Mouse (Mus musculus) left cerebral cortex, adult 8-10 months (tissue): ENCODE results near the gene Klhl9. TPM values are rescaled to one million over a fixed set of nuclear protein-coding genes. Genes with fewer than 3 reads are reported as not detected.
A peak's percentile ranks its signal among the peaks of the same experiment; 100 is the strongest.

Source experiments
- DNase-seq, 2 experiments: peaks; one replicate each; pipeline ENCODE4 v3.0.0; 2022; ENCODE audit warnings: low spot score in 2 of 2
- total RNA-seq, 4 experiments: library from RNA; stranded (reverse); gene quantifications; 2 replicates each; pipeline ENCODE4 v1.2.4; 2022

Gene Klhl9
- total RNA-seq, 4 experiments from 2014 or later: 91.7 to 103 (median 95.7) TPM

DNA sequence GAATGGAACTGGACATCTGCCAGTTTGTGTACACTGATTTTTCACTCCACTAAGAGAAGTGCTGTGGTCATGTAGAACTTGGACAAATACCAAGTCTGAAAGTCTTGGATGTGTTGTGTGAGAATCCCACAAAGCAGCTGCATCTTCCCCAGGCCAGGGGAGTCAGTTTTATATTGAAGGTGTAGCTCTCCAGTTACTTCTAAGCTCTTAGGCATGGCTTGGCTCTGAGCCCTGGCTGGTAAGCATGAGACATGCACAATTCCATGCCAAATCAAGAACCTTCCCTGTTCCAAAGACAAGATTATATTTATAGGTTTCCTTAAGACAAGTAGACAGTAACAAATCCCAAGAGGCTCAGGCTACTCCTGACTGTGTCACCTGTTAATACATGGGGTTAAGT is 7.2 kb downstream of the Klhl9 start:
- DNase-seq: no peak

DNA sequence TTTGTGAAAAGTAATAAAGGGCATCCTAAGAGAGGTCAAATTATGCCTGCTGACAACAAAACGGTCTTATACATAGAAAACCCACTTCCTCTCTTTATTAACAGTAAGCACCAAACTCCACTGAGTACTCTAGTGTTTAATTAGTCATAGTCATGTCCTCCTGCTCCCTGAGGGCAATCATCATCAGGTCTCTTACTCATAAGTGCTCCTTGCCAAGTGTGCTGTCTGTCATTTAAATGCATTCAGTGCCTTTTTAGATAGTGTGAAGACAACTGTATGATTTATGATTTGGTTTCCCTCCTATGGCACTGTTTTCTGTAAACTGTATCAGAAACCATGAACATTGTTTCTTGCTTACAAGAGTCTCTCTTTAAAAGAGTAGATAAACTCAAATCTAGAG is 8.0 kb downstream of the Klhl9 start:
- no peak for DNase-seq

DNA sequence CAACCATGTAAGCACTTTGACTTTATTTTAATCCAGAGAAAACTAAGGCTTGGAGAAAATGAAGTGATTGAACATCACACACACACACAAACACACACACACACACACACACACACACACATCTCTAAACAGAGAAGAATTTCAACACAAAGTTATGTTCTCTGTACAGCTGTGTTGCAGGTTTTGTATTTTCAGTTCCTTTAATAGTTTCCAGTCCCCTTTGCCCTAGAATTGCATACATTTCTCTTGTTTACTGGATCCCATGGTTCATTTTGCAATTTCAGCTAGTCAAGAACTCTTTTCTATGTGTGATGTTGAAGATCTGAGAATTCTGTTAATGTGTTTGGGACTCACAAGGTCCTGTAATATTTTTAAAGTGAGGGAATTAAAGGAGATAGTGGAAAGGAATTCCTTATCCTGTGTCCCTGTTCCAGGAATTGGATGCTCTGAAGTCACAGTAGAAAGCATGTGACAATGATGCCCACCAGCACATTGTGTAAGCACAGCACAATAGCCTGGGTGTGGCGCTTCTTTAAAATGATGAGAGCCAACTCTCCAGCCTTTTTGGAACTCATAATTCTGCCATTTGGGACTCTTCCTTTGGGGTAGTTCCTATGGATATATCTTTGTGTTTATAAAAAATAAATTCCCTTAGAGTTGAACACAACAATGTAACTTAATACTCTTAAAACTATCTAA is 15.0 kb downstream of the Klhl9 start:
- no peak for DNase-seq

DNA sequence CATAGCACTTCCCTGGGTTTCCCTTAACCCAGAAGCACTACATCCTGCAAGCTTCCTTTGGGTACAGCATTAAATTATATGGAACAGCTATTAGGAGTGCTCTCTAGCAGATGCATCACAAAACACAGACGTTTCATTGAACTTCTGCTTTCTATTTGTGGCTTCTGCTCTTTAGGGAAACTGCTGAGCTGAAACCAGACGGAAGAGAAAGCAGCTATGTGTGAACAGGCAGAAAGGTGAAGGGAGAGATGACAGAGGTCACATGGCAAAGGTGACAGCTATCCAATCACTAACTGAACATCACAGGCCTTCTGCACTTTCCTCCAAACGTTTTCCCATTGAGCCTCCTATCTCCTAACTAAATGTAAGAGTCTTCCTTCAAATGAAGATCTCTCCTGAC is 16.3 kb downstream of the Klhl9 start:
- no peak for DNase-seq

DNA sequence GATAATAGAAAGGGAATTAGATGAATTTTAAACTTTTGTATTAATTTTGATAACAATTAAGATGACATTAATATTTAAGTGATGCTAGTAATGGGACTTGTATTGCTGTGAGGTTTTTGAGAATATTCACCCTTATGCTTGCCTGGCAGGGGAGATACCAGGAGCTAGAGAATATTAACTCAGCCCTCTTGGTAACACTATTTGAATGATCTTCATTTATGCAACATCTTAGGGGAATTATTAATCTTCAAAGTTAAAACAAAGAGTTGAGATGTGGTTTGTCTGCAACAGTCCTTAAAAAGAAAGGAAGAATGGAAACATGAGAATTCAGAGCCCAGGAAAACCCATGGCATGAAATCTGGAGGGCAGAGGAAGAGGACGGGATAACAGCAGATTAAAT is 23.0 kb downstream of the Klhl9 start:
- no peak for DNase-seq

DNA sequence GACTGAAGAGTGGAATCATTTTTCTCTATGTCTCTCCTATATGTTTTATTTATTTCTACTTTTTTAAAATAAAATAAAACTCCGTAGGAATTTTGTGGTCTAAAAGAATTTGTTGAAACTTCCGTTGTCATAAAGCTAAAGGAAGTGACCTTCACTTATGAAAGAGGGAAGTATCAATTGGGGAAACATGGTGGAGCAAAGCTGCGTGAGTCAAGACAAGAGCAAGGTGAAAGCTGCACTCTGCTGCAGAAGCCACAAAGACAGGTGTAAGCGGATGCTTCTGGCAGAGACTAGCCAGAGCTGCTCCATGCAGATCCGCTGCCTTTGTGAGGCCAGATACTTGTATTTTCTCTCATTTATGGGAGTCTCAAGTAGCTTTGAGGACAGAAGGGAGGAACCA is 23.5 kb downstream of the Klhl9 start:
- DNase-seq: no peak

DNA sequence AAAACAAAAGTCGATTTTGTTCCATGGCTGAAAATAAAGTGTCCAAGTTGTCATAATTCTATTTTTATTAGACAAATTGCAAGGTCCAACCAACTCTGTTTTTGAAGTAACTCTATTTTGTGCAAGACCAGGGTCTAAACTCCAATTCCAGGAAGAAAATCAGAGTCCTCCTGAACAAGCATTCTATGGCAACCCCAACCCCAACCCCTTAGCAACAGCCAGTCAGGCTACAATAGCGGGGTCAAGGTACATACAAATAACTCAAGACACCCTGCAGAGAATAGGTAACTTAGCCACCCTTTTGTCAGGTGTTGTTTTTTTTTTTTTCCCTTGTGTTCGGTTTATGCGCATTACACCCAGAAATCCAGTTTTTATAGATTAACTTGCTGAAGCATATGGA is 24.5 kb downstream of the Klhl9 start:
- no peak for DNase-seq

DNA sequence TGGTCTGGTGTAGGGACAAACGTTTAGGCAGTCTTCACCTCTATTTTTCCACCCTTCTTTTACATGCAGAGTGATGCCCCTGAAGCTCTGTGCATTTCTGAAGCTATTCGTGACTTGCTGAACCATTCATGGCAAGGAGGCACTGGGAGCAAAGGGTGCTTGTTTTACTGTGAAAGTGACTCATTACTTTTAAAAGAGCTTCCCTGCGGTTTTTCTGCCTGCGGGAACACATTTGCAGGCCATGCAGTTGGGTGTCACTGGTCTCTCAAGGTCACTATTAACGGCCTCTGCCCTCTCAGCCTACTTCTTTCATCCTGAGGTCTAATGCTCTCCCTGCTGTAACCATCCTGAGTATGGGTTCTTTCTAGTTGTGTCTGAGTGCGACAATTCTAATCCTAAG is 25.2 kb downstream of the Klhl9 start:
- DNase-seq: no peak

DNA sequence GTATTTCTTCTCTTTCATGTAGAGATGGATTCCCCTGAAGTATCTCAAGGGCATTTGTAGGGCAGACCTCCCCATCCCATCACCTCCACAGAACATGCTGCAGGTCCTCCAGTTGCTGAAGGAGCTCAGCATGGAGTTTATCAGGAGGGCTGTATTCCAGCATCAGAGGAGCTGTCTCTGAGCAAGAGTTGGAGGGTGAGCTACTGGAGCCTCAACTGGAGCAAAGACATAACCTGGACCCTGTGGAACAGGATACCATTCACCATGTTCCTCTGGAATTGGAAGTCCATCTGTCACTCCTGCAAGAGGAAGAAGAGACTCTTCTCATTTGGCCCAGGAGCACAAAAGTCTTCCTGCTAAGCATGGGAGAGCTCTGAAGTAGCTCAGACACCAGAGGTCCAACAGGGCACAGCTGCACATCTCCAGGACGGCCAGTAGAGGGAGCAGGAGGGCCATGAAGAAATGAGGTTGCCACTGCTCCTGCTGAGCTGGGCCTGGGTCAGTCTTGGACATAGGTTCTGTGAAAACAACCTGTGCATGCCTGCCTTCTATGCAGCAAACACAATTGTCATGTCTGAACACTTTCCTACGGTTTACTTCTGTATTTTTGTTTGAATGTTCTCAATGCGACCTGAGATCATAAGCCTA is 25.9 kb downstream of the Klhl9 start:
- peak in 1 of 2 experiments; percentile 12 for DNase-seq

DNA sequence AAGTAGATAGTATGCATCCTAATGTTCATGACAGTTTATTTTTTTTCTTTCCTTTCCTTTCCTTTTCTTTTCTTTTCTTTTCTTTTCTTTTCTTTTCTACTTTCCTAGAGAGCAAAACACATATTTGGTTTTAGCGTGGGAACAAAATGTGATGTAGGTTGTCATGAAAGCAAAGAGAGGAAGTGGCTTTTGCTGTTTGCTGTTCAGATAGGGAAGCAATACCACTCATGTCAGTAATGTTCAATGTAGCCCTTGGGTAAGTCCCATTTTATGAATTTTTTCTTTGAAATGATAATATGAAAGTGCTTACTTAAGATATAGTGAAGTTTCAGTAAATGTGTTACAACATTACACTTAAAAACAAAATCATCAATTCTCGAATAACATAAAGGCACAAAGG is 28.9 kb downstream of the Klhl9 start:
- DNase-seq: no peak

DNA sequence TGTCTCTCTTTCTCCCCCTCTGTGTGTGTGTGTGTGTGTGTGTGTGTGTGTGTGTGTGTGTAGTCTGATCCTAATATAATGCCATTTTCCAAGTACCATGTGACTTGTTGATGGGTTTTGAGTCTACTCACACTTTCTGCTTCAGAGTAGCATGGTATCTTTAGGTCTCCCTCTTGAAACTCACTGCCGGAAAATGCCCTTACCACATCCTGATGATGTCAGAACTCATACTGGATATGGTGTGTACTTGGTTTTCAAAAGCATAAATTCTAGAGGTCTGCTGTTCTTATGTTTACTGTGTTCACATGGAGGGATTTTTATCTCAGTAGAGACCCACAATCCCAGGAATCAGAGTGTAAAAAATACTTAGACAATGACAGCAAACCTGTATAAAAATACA is 29.7 kb downstream of the Klhl9 start:
- no peak for DNase-seq

DNA sequence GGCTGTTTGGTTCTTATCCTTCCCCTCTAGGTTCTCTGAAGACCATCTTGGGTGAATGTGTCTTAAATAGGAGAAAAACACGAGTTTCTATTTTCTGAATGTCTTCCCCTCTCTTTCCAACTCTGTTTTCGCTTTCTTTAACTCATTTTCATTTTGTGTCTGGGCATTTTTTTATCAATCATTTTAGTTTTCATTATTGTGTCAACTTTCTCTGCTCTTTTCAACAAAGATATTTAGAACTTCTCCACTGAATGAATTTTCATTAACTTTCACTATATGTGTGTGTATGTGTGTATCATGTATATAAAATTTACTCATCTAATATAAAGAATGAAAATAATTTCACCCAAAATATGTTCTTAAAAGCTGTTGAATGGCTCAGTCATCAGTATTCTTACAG is 31.0 kb downstream of the Klhl9 start, which contains the start of gene Ifnab:
TSS of gene Ifnab (minus strand) at position 101 of the 400 bp plus-strand sequence.
- no peak for DNase-seq

DNA sequence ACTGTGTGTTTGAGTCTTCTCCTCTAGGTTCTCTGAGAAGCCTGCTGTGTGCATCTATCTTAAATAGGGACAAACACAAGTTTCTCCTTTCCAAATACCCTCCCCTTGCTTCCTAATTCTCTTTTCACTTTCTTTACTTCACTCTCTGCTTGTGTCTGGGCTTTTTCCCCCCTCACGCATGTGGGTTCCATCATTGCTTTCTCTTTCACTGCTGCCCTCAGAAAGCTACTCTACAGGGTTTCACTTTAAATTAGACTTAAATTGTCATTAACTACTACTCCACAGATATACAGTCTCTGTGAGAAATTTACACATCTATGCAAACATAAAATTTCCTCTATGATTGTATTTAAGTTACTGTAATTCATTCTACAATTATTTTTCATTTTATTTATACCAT is 38.5 kb downstream of the Klhl9 start, which contains the start of gene Ifna2:
TSS of gene Ifna2 (minus strand) at position 101 of the 400 bp plus-strand sequence.
- DNase-seq: no peak

DNA sequence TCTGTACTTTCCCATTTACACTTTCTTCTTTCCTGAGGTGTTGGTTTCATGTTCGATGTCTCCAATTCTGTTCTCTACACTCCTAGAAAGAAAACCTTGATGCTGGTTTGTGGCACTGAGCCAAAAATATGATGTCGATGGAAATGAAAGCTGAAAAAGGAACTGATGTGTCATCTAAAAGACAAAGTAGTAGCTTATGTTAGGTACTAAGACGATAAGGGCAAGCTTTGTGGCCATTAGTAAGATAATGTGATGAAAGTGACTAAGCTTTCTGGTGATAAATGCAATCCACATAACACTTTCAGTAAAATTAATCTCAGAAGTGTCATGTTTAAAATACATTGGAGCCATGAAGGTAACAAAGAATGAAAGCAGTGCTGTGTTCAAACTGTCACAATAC is 40.9 kb downstream of the Klhl9 start:
- no peak for DNase-seq

DNA sequence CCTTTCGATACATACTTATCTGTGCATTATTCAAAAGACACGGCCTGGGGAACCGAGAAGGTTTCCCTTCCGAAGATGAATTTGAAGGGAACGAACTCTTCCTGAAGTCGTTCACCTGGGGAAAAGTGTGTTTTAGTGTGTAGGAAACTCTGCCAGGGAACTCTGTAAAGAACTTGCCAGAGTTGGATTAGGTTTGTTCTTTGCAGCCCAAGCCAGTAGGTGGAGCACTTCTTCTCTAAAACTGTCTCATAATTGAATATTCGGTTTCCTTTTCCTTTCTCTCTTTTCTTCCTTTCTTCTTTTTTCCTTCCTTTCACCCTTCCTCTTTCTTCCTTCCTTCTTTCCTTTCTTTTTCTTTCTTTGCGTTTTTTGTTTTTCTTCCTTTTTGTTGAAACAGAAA is 41.9 kb downstream of the Klhl9 start:
- DNase-seq: no peak

DNA sequence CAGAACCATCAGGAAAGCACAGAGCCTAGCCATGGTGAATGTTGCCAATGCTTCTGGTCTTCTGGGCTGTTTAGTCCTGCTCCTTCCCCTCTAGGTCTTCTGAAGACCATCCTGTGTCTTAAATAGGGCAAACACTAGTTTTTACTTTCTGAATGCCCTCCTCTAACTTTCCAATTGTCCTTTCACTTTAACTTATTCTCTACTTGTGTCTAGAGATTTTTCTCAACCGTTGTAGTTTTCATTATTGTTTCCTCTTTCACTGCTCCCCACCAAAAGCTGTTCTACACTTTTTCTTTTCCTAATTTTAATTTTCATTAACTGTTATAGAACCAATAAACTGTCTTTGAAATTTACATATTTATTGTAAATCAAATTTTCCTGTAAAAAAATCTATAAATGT is 45.4 kb downstream of the Klhl9 start, which contains the start of gene Ifna16:
TSS of gene Ifna16 (minus strand) at position 101 of the 400 bp plus-strand sequence.
- no peak for DNase-seq

Other genes with a start within 250 kb of the Klhl9 start
- not detected for gene Ifnb1, start 199.7 kb downstream of the Klhl9 start, total RNA-seq
- not detected for gene Ifna15, start 164.2 kb downstream of the Klhl9 start, total RNA-seq
- gene Ifna14, start 150.7 kb downstream of the Klhl9 start, total RNA-seq: not detected
- gene Ifna9, start 130.1 kb downstream of the Klhl9 start, total RNA-seq: not detected
- gene Ifna12, start 119.1 kb downstream of the Klhl9 start, total RNA-seq: not detected
- gene C87499, start 88.1 kb downstream of the Klhl9 start, total RNA-seq: not detected
- not detected for gene Ifna13, start 78.0 kb downstream of the Klhl9 start, total RNA-seq
- not detected for gene Ifna16, start 45.5 kb downstream of the Klhl9 start, total RNA-seq
- gene Ifna2, start 38.6 kb downstream of the Klhl9 start, total RNA-seq: not detected
- gene Ifnab, start 31.1 kb downstream of the Klhl9 start, total RNA-seq: not detected
- gene Gm26566, start 660 bp downstream of the Klhl9 start, total RNA-seq: 1 to 10 TPM in 2 of 4 experiments, under 1 TPM in 2; 0.61 to 1.8 (median 0.93) TPM
- gene Gm13271, start 32.4 kb upstream of the Klhl9 start, total RNA-seq: not detected
- not detected for gene Gm13283, start 37.7 kb upstream of the Klhl9 start, total RNA-seq
- gene Gm13290, start 51.4 kb upstream of the Klhl9 start, total RNA-seq: not detected
- gene Gm13289, start 54.5 kb upstream of the Klhl9 start, total RNA-seq: not detected
- not detected for gene Gm13272, start 57.4 kb upstream of the Klhl9 start, total RNA-seq
- gene Ifnz, start 59.7 kb upstream of the Klhl9 start, total RNA-seq: not detected
- not detected for gene Gm13276, start 63.2 kb upstream of the Klhl9 start, total RNA-seq
- gene Gm13277, start 66.2 kb upstream of the Klhl9 start, total RNA-seq: not detected
- not detected for gene Gm13278, start 69.1 kb upstream of the Klhl9 start, total RNA-seq
- not detected for gene Gm13275, start 72.0 kb upstream of the Klhl9 start, total RNA-seq
- not detected for gene Gm13279, start 74.9 kb upstream of the Klhl9 start, total RNA-seq
- not detected for gene Gm13285, start 77.2 kb upstream of the Klhl9 start, total RNA-seq
- not detected for gene Gm13287, start 80.8 kb upstream of the Klhl9 start, total RNA-seq
- not detected for gene Gm13288, start 83.1 kb upstream of the Klhl9 start, total RNA-seq
- gene Ifna7, start 93.8 kb upstream of the Klhl9 start, total RNA-seq: not detected
- gene Ifna11, start 97.5 kb upstream of the Klhl9 start, total RNA-seq: not detected
- gene Ifna6, start 105.0 kb upstream of the Klhl9 start, total RNA-seq: not detected
- not detected for gene Ifna5, start 113.1 kb upstream of the Klhl9 start, total RNA-seq
- not detected for gene Ifna4, start 119.4 kb upstream of the Klhl9 start, total RNA-seq
- not detected for gene Ifna1, start 127.6 kb upstream of the Klhl9 start, total RNA-seq
- gene Ifne, start 157.7 kb upstream of the Klhl9 start, total RNA-seq: not detected